Mouse (Mus musculus): ENCODE results near the gene 1700067K01Rik. TPM values are rescaled to one million over a fixed set of nuclear protein-coding genes. Genes with fewer than 3 reads are reported as not detected.
"Not testable (repeated sequence)": the region's sequence is repeated elsewhere in the genome, so short reads cannot be mapped to it uniquely, and the experiment has no call there.

1700067K01Rik gene
- polyA plus RNA-seq, 1 experiment from 2014 or later = 0.73 TPM

DNA sequence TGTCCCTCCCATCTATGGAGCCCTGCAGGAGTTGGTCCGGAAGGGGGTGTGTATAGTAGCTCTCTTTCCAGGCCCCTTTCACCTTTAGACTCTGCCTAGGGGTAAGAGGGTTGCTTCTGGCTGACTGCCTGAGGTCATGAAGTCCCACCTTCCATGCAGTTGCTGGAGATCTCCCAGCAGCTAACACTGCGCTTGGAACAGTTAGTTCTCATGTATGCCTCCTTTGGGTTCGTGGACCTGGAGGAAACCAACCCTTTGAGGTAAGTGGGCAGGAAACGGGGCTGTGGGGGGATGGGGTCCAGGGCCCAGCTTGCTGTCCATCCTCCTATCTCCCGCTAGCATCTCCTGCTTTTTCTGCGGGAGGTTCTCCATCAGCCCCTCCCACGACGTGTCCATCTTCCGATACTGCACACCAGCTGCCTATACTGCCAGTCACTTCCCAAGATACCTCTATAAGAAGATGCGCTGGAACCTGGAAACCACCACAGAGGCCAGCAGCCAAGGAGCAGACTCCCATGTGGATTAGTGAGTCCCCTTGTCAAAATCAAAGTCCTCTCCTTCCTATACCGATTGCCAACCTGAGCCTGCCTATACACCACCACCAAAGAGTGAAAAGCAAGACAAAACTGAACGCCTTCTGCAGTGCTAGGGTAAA lies 1.8 kb downstream of the 1700067K01Rik start:
- Histone ChIP-seq H3K36me3 (peaks cover 24% of the 10 kb centered on the region), H3K9me3 (no peaks in the 10 kb centered on the region), H3K4me2 (peak overlapping the region; percentile 90), H3K4me1 (peaks cover 49% of the 10 kb centered on the region), H3K4me3 (no peak overlapping the region), H3K27ac (no peak overlapping the region; the same call in 1 of the 2 replicates), H3K9ac (no peak overlapping the region), H3K27me3 (0 out of 2 replicates have a peak, but pooled peaks cover 5% of the 10 kb centered on the region)
- ATAC-seq (ENCODE audit: insufficient number of reproducible peaks, insufficient read depth, low FRiP score, low TSS enrichment, low read depth) = no peak
- 63% methylated on average over 12 of the region's 12 CpGs for WGBS

GRCm38 (mm10) chr8:84003612-84004246 lies 2.4 kb downstream of the 1700067K01Rik start:
- no peak for ATAC-seq (ENCODE audit: insufficient number of reproducible peaks, insufficient read depth, low FRiP score, low TSS enrichment, low read depth)
- H3K9ac ChIP-seq = peak overlapping the region; percentile 85
- WGBS = 62% methylated on average over 6 of the region's 6 CpGs
- H3K27ac ChIP-seq = peak overlapping the region; percentile 94
- H3K4me3 ChIP-seq = peak overlapping the region; percentile 61
- H3K27me3 ChIP-seq = 0 out of 2 replicates have a peak, but pooled peaks cover 5% of the 10 kb centered on the region
- no peaks in the 10 kb centered on the region for H3K9me3 ChIP-seq
- peak overlapping the region; percentile 90 for H3K4me2 ChIP-seq
- H3K36me3 ChIP-seq = peaks cover 24% of the 10 kb centered on the region
- H3K4me1 ChIP-seq = peaks cover 47% of the 10 kb centered on the region

GRCm38 (mm10) chr8:84004533-84005201 lies 3.4 kb downstream of the 1700067K01Rik start:
- Histone ChIP-seq H3K36me3 (peaks cover 20% of the 10 kb centered on the region), H3K9me3 (no peaks in the 10 kb centered on the region), H3K27me3 (peaks cover 7% of the 10 kb centered on the region; the same call in 1 of the 2 replicates), H3K9ac (peak overlapping the region; percentile 85), H3K27ac (peak overlapping the region; percentile 94), H3K4me3 (peak overlapping the region; percentile 61), H3K4me2 (peak overlapping the region; percentile 90), H3K4me1 (peaks cover 40% of the 10 kb centered on the region)
- peak; percentile 81 for ATAC-seq (ENCODE audit: insufficient number of reproducible peaks, insufficient read depth, low FRiP score, low TSS enrichment, low read depth)
- WGBS = under 1% methylated on average over 30 of the region's 30 CpGs

GRCm38 (mm10) chr8:84005502-84005901 lies 4.2 kb downstream of the 1700067K01Rik start:
- H3K9ac ChIP-seq; H3K4me3 ChIP-seq; ATAC-seq (ENCODE audit: insufficient number of reproducible peaks, insufficient read depth, low FRiP score, low TSS enrichment, low read depth); H3K9me3 ChIP-seq; H3K27ac ChIP-seq: not testable (repeated sequence)
- 95% methylated on average over 7 of the region's 7 CpGs for WGBS
- H3K27me3 ChIP-seq = peaks cover 15% of the 10 kb centered on the region
- peaks cover 40% of the 10 kb centered on the region for H3K4me1 ChIP-seq
- peak overlapping the region; percentile 90 for H3K4me2 ChIP-seq
- H3K36me3 ChIP-seq = peaks cover 15% of the 10 kb centered on the region

DNA sequence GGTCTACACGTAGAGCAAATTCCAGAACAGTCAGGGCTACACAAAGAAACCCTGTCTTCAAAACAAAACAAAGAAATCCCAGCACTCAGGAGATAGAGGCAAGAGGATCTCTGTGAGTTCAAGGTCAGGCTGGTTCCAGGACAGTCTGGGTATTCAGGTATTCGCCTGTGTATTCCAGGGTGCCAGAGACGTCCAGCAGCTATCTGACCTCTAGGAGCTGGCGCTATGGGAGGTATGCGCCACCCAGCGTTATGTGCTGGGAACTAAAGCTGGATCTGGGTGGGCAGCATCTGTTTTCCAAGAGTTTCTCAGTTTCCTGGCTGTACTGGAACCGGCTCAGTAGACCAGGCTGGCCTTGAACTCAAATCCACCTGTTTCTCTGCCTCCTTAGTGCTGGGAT lies 7.1 kb downstream of the 1700067K01Rik start:
- Histone ChIP-seq H3K27me3 (peaks cover 39% of the 10 kb centered on the region), H3K4me1 (peaks cover 41% of the 10 kb centered on the region), H3K36me3 (no peaks in the 10 kb centered on the region), H3K4me3 (no peak overlapping the region), H3K4me2 (no peak overlapping the region), H3K27ac (no peak overlapping the region), H3K9ac (no peak overlapping the region), H3K9me3 (no peaks in the 10 kb centered on the region)
- 27% methylated on average over 7 of the region's 7 CpGs for WGBS
- no peak for ATAC-seq (ENCODE audit: insufficient number of reproducible peaks, insufficient read depth, low FRiP score, low TSS enrichment, low read depth)

GRCm38 (mm10) chr8:84009876-84010275 lies 8.6 kb downstream of the 1700067K01Rik start:
- no peak overlapping the region for H3K4me2 ChIP-seq
- no peak overlapping the region for H3K27ac ChIP-seq
- no peaks in the 10 kb centered on the region for H3K9me3 ChIP-seq
- peaks cover 52% of the 10 kb centered on the region for H3K27me3 ChIP-seq
- no peak for ATAC-seq (ENCODE audit: insufficient number of reproducible peaks, insufficient read depth, low FRiP score, low TSS enrichment, low read depth)
- H3K4me1 ChIP-seq = peaks cover 32% of the 10 kb centered on the region
- no peaks in the 10 kb centered on the region for H3K36me3 ChIP-seq
- no peak overlapping the region for H3K9ac ChIP-seq
- no peak overlapping the region for H3K4me3 ChIP-seq
- WGBS = 1% methylated on average over 11 of the region's 11 CpGs

GRCm38 (mm10) chr8:84010625-84011611 lies 9.6 kb downstream of the 1700067K01Rik start:
- ATAC-seq (ENCODE audit: insufficient number of reproducible peaks, insufficient read depth, low FRiP score, low TSS enrichment, low read depth) = no peak
- peaks cover 53% of the 10 kb centered on the region for H3K27me3 ChIP-seq
- no peak overlapping the region for H3K27ac ChIP-seq
- peaks cover 28% of the 10 kb centered on the region for H3K4me1 ChIP-seq
- peak overlapping the region; percentile 97 for H3K4me2 ChIP-seq
- no peaks in the 10 kb centered on the region for H3K36me3 ChIP-seq
- H3K4me3 ChIP-seq = peak overlapping the region; percentile 56
- H3K9me3 ChIP-seq = no peaks in the 10 kb centered on the region
- WGBS = 2% methylated on average over 83 of the region's 83 CpGs
- H3K9ac ChIP-seq = peak overlapping the region; percentile 69

GRCm38 (mm10) chr8:84011705-84012498 lies 10.6 kb downstream of the 1700067K01Rik start, which contains the start of gene 2210011C24Rik:
Gene 2210011C24Rik (minus strand): TSS chr8:84012171.
- WGBS = 1% methylated on average over 45 of the region's 45 CpGs
- peaks cover 28% of the 10 kb centered on the region for H3K4me1 ChIP-seq
- H3K9me3 ChIP-seq = no peaks in the 10 kb centered on the region
- H3K36me3 ChIP-seq = no peaks in the 10 kb centered on the region
- peak within 1 kb of the TSS; percentile 69 for H3K9ac ChIP-seq
- H3K27me3 ChIP-seq = peaks cover 53% of the 10 kb centered on the region
- H3K4me3 ChIP-seq = peak within 1 kb of the TSS; percentile 56
- ATAC-seq (ENCODE audit: insufficient number of reproducible peaks, insufficient read depth, low FRiP score, low TSS enrichment, low read depth) = no peak
- H3K27ac ChIP-seq = no peak within 1 kb of the TSS
- peak within 1 kb of the TSS; percentile 97 for H3K4me2 ChIP-seq

DNA sequence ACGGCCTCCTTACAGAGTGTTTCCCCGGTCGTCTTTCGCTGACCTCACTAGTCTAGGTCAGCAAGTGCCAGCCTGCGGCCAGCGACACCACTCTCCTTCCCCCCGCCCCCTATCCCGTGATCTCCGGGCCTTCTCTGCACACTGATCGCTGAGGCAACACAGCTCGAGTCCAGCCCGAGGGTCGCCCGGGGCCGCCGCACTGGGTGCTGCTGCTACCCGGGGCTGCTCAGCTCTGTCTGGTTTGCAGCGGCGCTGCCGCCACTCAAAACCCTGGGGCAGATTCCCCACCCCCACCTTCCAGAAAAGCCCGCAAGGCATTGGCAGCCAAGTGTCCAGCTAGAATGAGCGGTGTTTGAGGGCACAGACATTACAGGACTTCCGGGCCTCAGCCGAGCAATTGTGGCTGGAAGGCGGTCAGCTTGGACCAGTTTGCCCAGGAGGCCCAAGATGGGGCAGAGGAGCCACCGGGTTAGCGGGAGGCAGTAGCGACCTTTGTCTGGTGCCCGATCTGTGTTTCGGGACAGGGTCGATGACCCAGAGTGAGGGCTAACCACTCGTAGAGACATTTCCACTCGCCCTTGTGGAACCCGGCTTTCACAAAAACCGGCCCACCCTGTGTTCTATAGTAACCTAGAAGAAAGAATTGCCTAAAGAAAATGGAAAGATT lies 11.3 kb downstream of the 1700067K01Rik start:
- no peaks in the 10 kb centered on the region for H3K36me3 ChIP-seq
- peaks cover 53% of the 10 kb centered on the region for H3K27me3 ChIP-seq
- H3K9me3 ChIP-seq = no peaks in the 10 kb centered on the region
- ATAC-seq (ENCODE audit: insufficient number of reproducible peaks, insufficient read depth, low FRiP score, low TSS enrichment, low read depth) = no peak
- H3K4me1 ChIP-seq = peaks cover 28% of the 10 kb centered on the region
- no peak overlapping the region for H3K27ac ChIP-seq
- peak overlapping the region; percentile 97 for H3K4me2 ChIP-seq
- peak overlapping the region; percentile 69; the same call in 1 of the 2 replicates for H3K9ac ChIP-seq
- WGBS = 5% methylated on average over 35 of the region's 35 CpGs
- H3K4me3 ChIP-seq = peak overlapping the region; percentile 56

GRCm38 (mm10) chr8:84015833-84016232 lies 14.5 kb downstream of the 1700067K01Rik start:
- no peak for ATAC-seq (ENCODE audit: insufficient number of reproducible peaks, insufficient read depth, low FRiP score, low TSS enrichment, low read depth)
- 91% methylated on average over 5 of the region's 5 CpGs for WGBS
- H3K9me3 ChIP-seq = no peaks in the 10 kb centered on the region
- H3K36me3 ChIP-seq = no peaks in the 10 kb centered on the region
- no peak overlapping the region for H3K4me2 ChIP-seq
- H3K9ac ChIP-seq = no peak overlapping the region
- peaks cover 18% of the 10 kb centered on the region for H3K4me1 ChIP-seq
- peaks cover 46% of the 10 kb centered on the region for H3K27me3 ChIP-seq
- no peak overlapping the region for H3K27ac ChIP-seq
- no peak overlapping the region for H3K4me3 ChIP-seq
